Mouse (Mus musculus) stomach, postnatal 0 days (tissue): ENCODE data around the gene Cacnb4. TPM values are rescaled to one million over a fixed set of nuclear protein-coding genes. Genes with fewer than 3 reads are reported as not detected.

Experiments used
- ATAC-seq: fragments of 200-750 bp; cut with Nextera tagmentation; 2 replicates; pipeline ENCODE4 v1.8.0; 2017; ENCODE audit not compliant: low FRiP score, low TSS enrichment
- DNase-seq: peaks from one replicate; pipeline ENCODE4 v3.0.0-alpha.2; 2016; ENCODE audit warnings: low spot score
- H3K27ac ChIP-seq: fragments of 300-500 bp; sonication (generic); replicated peaks from 2 replicates; pipeline ENCODE4 v1.5.1; 2014; ENCODE audit warnings: mild to moderate bottlenecking, control low read depth
- H3K27me3 ChIP-seq: fragments of 300-500 bp; sonication (generic); 2 replicates; pipeline ENCODE4 v1.6.1; 2014; ENCODE audit warnings: low read length; ENCODE audit not compliant: control insufficient read depth, insufficient read depth
- H3K36me3 ChIP-seq: fragments of 300-500 bp; sonication (generic); 2 replicates; pipeline ENCODE4 v1.6.1; 2014; ENCODE audit warnings: low read length, mixed read lengths; ENCODE audit not compliant: control insufficient read depth, insufficient read depth
- H3K4me1 ChIP-seq: fragments of 300-500 bp; sonication (generic); replicated peaks from 2 replicates; pipeline ENCODE4 v1.6.1; 2014; ENCODE audit warnings: antibody characterized with exemption; ENCODE audit not compliant: control insufficient read depth, insufficient read depth
- H3K4me2 ChIP-seq: fragments of 300-500 bp; sonication (generic); replicated peaks from 2 replicates; pipeline ENCODE4 v1.6.1; 2014; ENCODE audit warnings: low read depth, mild to moderate bottlenecking, control low read depth, moderate library complexity
- H3K4me3 ChIP-seq: fragments of 300-500 bp; sonication (generic); 2 replicates; pipeline ENCODE4 v1.5.1; 2014; ENCODE audit warnings: low read depth, low read length, control low read depth
- H3K9ac ChIP-seq: fragments of 300-500 bp; sonication (generic); 2 replicates; pipeline ENCODE4 v1.6.1; 2014; ENCODE audit warnings: mild to moderate bottlenecking, low read length, control low read depth, mixed read lengths
- H3K9me3 ChIP-seq: fragments of 300-500 bp; sonication (generic); 2 replicates; pipeline ENCODE4 v1.6.1; 2016; ENCODE audit warnings: low read length; ENCODE audit not compliant: control insufficient read depth
- CTCF ChIP-seq: IDR thresholded peaks from 2 replicates; pipeline ENCODE4 v1.5.1; 2016; ENCODE audit warnings: antibody characterized with exemption, low read depth, mild to moderate bottlenecking, moderate library complexity
- EP300 ChIP-seq: optimal IDR thresholded peaks from 2 replicates; pipeline ENCODE3; 2016; ENCODE audit warnings: antibody characterized with exemption
- WGBS: fragments of 180-500 bp; shearing (Covaris S2); extraction: QIAGEN DNeasy Blood & Tissue Kit; methylation state at CpG from one replicate; pipeline ENCODE4 v1.1.7; 2014; 5-methylcytosine and 5-hydroxymethylcytosine counted together
- polyA plus RNA-seq: library from polyadenylated mRNA; unstranded; fragments of >200 nt; fragmentation: Nextera tagmentation; extraction: Ambion mirVana; gene quantifications from 2 replicates; pipeline ENCODE4 v1.2.1, GENCODE M21; 2015

Gene Cacnb4
- polyA plus RNA-seq, 1 experiment from 2014 or later, result 0.93 TPM

GRCm38 (mm10) chr2:52446648-52447047, 230.0 kb downstream of the Cacnb4 start:
- no peaks in the 10 kb centered on the region for H3K9me3 ChIP-seq
- H3K27me3 ChIP-seq, result no peaks in the 10 kb centered on the region
- H3K4me3 ChIP-seq, result no peak overlapping the region
- no peak overlapping the region for H3K9ac ChIP-seq
- H3K4me1 ChIP-seq, result no peaks in the 10 kb centered on the region
- no peaks in the 10 kb centered on the region for H3K36me3 ChIP-seq
- 76% methylated on average over 5 of the region's 5 CpGs for WGBS
- H3K27ac ChIP-seq, result no peak overlapping the region
- TF ChIP-seq EP300 (no peak), CTCF (no peak)
- no peak overlapping the region for H3K4me2 ChIP-seq
- DNase-seq (no peak), ATAC-seq (no peak)

GRCm38 (mm10) chr2:52442125-52442524, 234.5 kb downstream of the Cacnb4 start:
- Histone ChIP-seq H3K4me3 (no peak overlapping the region), H3K4me1 (no peaks in the 10 kb centered on the region), H3K9me3 (no peaks in the 10 kb centered on the region), H3K36me3 (no peaks in the 10 kb centered on the region), H3K9ac (no peak overlapping the region), H3K27me3 (no peaks in the 10 kb centered on the region), H3K27ac (no peak overlapping the region), H3K4me2 (no peak overlapping the region)
- DNase-seq, result peak; percentile 26
- WGBS, result 31% methylated on average over 5 of the region's 5 CpGs
- TF ChIP-seq EP300 (no peak), CTCF (no peak)
- ATAC-seq, result 0 out of 2 replicates have a peak, but pooled peaks have one; percentile 21

GRCm38 (mm10) chr2:52440420-52441015, 236.1 kb downstream of the Cacnb4 start:
- no peaks in the 10 kb centered on the region for H3K9me3 ChIP-seq
- no peaks in the 10 kb centered on the region for H3K36me3 ChIP-seq
- TF ChIP-seq CTCF (no peak), EP300 (no peak)
- H3K4me1 ChIP-seq, result no peaks in the 10 kb centered on the region
- H3K9ac ChIP-seq, result no peak overlapping the region
- ATAC-seq, result no peak
- H3K27me3 ChIP-seq, result no peaks in the 10 kb centered on the region
- no peak overlapping the region for H3K4me3 ChIP-seq
- 79% methylated on average over 4 of the region's 4 CpGs for WGBS
- DNase-seq, result no peak
- H3K27ac ChIP-seq, result no peak overlapping the region
- no peak overlapping the region for H3K4me2 ChIP-seq

GRCm38 (mm10) chr2:52438437-52438836, 238.2 kb downstream of the Cacnb4 start:
- no peaks in the 10 kb centered on the region for H3K27me3 ChIP-seq
- no peaks in the 10 kb centered on the region for H3K36me3 ChIP-seq
- no peak overlapping the region for H3K4me3 ChIP-seq
- H3K4me2 ChIP-seq, result no peak overlapping the region
- H3K27ac ChIP-seq, result no peak overlapping the region
- TF ChIP-seq CTCF, result no peak
- H3K9ac ChIP-seq, result no peak overlapping the region
- H3K9me3 ChIP-seq, result no peaks in the 10 kb centered on the region
- WGBS, result 90% methylated on average over 4 of the region's 4 CpGs
- DNase-seq, result no peak
- no peak for ATAC-seq
- no peaks in the 10 kb centered on the region for H3K4me1 ChIP-seq

GRCm38 (mm10) chr2:52438013-52438412, 238.6 kb downstream of the Cacnb4 start:
- H3K27me3 ChIP-seq, result no peaks in the 10 kb centered on the region
- WGBS, result 28% methylated on average over 6 of the region's 6 CpGs
- TF ChIP-seq CTCF, result no peak
- no peak for TF ChIP-seq EP300
- no peak overlapping the region for H3K4me2 ChIP-seq
- no peak overlapping the region for H3K4me3 ChIP-seq
- ATAC-seq (no peak), DNase-seq (peak; percentile 31)
- H3K9me3 ChIP-seq, result no peaks in the 10 kb centered on the region
- H3K27ac ChIP-seq, result 0 out of 2 replicates have a peak overlapping the region, but pooled peaks have one; percentile 13
- no peak overlapping the region for H3K9ac ChIP-seq
- H3K4me1 ChIP-seq, result no peaks in the 10 kb centered on the region
- no peaks in the 10 kb centered on the region for H3K36me3 ChIP-seq

GRCm38 (mm10) chr2:52435919-52436632, 240.6 kb downstream of the Cacnb4 start:
- 49% methylated on average over 14 of the region's 14 CpGs for WGBS
- no peak for DNase-seq
- no peak overlapping the region for H3K4me2 ChIP-seq
- no peak overlapping the region for H3K9ac ChIP-seq
- TF ChIP-seq EP300 (no peak), CTCF (no peak)
- no peak overlapping the region for H3K27ac ChIP-seq
- no peak overlapping the region for H3K4me3 ChIP-seq
- H3K36me3 ChIP-seq, result no peaks in the 10 kb centered on the region
- no peaks in the 10 kb centered on the region for H3K9me3 ChIP-seq
- no peaks in the 10 kb centered on the region for H3K27me3 ChIP-seq
- ATAC-seq, result no peak
- H3K4me1 ChIP-seq, result no peaks in the 10 kb centered on the region
